Mouse (Mus musculus): ENCODE measurements around the gene Ormdl2. TPM values are rescaled to one million over a fixed set of nuclear protein-coding genes. Genes with fewer than 3 reads are reported as not detected.
"Not testable (repeated sequence)": the region's sequence is repeated elsewhere in the genome, so short reads cannot be mapped to it uniquely, and the experiment has no call there.

The Ormdl2 gene
- polyA plus RNA-seq, 1 experiment from 2014 or later: 54.5 TPM

DNA sequence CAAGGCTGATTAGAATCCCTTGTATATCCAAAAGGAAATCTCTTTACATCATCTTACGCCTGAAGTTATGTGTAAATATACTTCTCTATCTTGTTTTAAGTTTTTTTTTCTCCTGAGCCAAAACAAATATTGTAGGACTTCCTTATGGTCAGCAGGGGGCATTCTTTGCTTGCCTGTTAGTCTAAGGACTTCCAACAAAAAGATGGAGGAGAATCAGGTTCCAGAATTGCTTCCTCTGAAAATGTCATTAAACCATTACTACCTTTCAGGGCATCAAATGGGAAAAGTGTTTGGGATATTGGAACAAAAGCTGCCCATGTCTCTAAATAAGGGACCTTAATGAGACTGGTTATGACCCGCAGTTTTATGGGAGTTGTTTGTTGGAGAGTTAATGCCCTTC is 24.1 kb upstream of the Ormdl2 start:
- ATAC-seq (ENCODE audit: insufficient number of reproducible peaks, low FRiP score, low TSS enrichment, low read depth): no peak
- Histone ChIP-seq H3K27ac (replicated peaks; ENCODE audit: low read depth, low read length) (no peak overlapping the region), H3K36me3 (ENCODE audit: control insufficient read depth, insufficient read depth, low read length) (peaks cover 14% of the 10 kb centered on the region; the same call in 1 of the 2 replicates), H3K4me2 (ENCODE audit: low read depth, severe bottlenecking) (no peak overlapping the region), H3K4me1 (ENCODE audit: control insufficient read depth, insufficient read depth, low read length) (0 out of 2 replicates have a peak, but pooled peaks cover 5% of the 10 kb centered on the region), H3K27me3 (ENCODE audit: control insufficient read depth, insufficient read depth, low read length) (no peaks in the 10 kb centered on the region), H3K9ac (ENCODE audit: low read length) (no peak overlapping the region), H3K4me3 (ENCODE audit: low read depth, low read length) (no peak overlapping the region), H3K9me3 (ENCODE audit: control insufficient read depth, low read length) (no peaks in the 10 kb centered on the region)
- no peak for DNase-seq (ENCODE audit: low spot score)
- WGBS: 59% methylated on average over 2 of the region's 2 CpGs

GRCm38 (mm10) chr10:128843260-128843659 is 21.8 kb upstream of the Ormdl2 start:
- Histone ChIP-seq H3K9ac (ENCODE audit: low read length) (no peak overlapping the region), H3K4me2 (ENCODE audit: low read depth, severe bottlenecking) (no peak overlapping the region), H3K4me1 (ENCODE audit: control insufficient read depth, insufficient read depth, low read length) (0 out of 2 replicates have a peak, but pooled peaks cover 5% of the 10 kb centered on the region), H3K27ac (replicated peaks; ENCODE audit: low read depth, low read length) (no peak overlapping the region), H3K4me3 (ENCODE audit: low read depth, low read length) (no peak overlapping the region), H3K36me3 (ENCODE audit: control insufficient read depth, insufficient read depth, low read length) (peaks cover 7% of the 10 kb centered on the region; the same call in 1 of the 2 replicates), H3K9me3 (ENCODE audit: control insufficient read depth, low read length) (no peaks in the 10 kb centered on the region), H3K27me3 (ENCODE audit: control insufficient read depth, insufficient read depth, low read length) (no peaks in the 10 kb centered on the region)
- DNase-seq (ENCODE audit: low spot score) (no peak), ATAC-seq (ENCODE audit: insufficient number of reproducible peaks, low FRiP score, low TSS enrichment, low read depth) (no peak)
- 95% methylated on average over 5 of the region's 5 CpGs for WGBS

DNA sequence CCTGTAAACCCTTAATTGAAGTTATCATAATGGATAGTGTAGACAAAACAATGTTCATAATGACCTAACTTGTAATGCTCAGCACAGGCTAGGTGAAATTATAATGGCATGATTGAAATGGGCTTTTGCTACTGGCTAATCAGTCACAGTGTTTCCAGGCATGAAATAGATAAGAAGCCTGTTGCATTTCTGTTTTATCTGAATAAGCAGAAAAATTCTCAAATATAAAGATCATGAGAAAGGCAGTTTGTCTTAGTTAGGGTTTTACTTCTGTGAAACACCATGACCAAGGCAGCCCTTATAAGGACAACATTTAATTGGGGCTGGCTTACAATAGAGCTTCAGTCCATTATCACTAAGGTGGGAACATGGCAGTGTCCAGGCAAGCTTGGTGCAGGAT is 19.2 kb upstream of the Ormdl2 start:
- H3K9ac ChIP-seq (ENCODE audit: low read length): no peak overlapping the region
- 0 out of 2 replicates have a peak, but pooled peaks cover 5% of the 10 kb centered on the region for H3K4me1 ChIP-seq (ENCODE audit: control insufficient read depth, insufficient read depth, low read length)
- no peak overlapping the region for H3K4me2 ChIP-seq (ENCODE audit: low read depth, severe bottlenecking)
- ATAC-seq (ENCODE audit: insufficient number of reproducible peaks, low FRiP score, low TSS enrichment, low read depth) (no peak), DNase-seq (ENCODE audit: low spot score) (no peak)
- H3K36me3 ChIP-seq (ENCODE audit: control insufficient read depth, insufficient read depth, low read length): peaks cover 7% of the 10 kb centered on the region; the same call in 1 of the 2 replicates
- H3K27me3 ChIP-seq (ENCODE audit: control insufficient read depth, insufficient read depth, low read length): no peaks in the 10 kb centered on the region
- H3K27ac ChIP-seq (replicated peaks; ENCODE audit: low read depth, low read length): no peak overlapping the region
- H3K4me3 ChIP-seq (ENCODE audit: low read depth, low read length): no peak overlapping the region
- H3K9me3 ChIP-seq (ENCODE audit: control insufficient read depth, low read length): no peaks in the 10 kb centered on the region

DNA sequence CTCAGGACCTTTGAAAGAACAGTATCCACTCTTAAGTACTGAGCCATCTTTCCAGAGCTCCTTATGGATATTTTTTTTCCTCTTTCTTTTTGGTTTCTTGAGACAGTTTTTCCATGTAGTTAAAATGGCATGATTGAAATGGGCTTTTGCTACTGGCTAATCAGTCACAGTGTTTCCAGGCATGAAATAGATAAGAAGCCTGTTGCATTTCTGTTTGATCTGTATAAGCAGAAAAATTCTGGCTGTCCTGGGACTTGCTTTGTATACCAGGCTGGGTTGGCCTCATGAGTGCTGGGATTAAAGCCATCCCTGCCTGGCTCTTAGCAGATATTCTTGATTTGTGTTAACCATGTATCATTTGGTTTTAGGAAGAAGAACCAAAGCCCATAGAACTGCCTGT is 18.0 kb upstream of the Ormdl2 start:
- Histone ChIP-seq H3K4me2 (ENCODE audit: low read depth, severe bottlenecking) (no peak overlapping the region), H3K4me1 (ENCODE audit: control insufficient read depth, insufficient read depth, low read length) (no peaks in the 10 kb centered on the region), H3K27me3 (ENCODE audit: control insufficient read depth, insufficient read depth, low read length) (no peaks in the 10 kb centered on the region), H3K36me3 (ENCODE audit: control insufficient read depth, insufficient read depth, low read length) (peaks cover 11% of the 10 kb centered on the region; the same call in 1 of the 2 replicates), H3K4me3 (ENCODE audit: low read depth, low read length) (no peak overlapping the region), H3K27ac (replicated peaks; ENCODE audit: low read depth, low read length) (no peak overlapping the region), H3K9me3 (ENCODE audit: control insufficient read depth, low read length) (no peaks in the 10 kb centered on the region), H3K9ac (ENCODE audit: low read length) (no peak overlapping the region)
- ATAC-seq (ENCODE audit: insufficient number of reproducible peaks, low FRiP score, low TSS enrichment, low read depth) (no peak), DNase-seq (ENCODE audit: low spot score) (no peak)

GRCm38 (mm10) chr10:128837400-128837799 is 16.0 kb upstream of the Ormdl2 start:
- Histone ChIP-seq H3K27me3 (ENCODE audit: control insufficient read depth, insufficient read depth, low read length) (no peaks in the 10 kb centered on the region), H3K9ac (ENCODE audit: low read length) (no peak overlapping the region), H3K9me3 (ENCODE audit: control insufficient read depth, low read length) (no peaks in the 10 kb centered on the region), H3K27ac (replicated peaks; ENCODE audit: low read depth, low read length) (no peak overlapping the region), H3K4me3 (ENCODE audit: low read depth, low read length) (no peak overlapping the region), H3K4me2 (ENCODE audit: low read depth, severe bottlenecking) (no peak overlapping the region), H3K36me3 (ENCODE audit: control insufficient read depth, insufficient read depth, low read length) (peaks cover 19% of the 10 kb centered on the region; the same call in 1 of the 2 replicates), H3K4me1 (ENCODE audit: control insufficient read depth, insufficient read depth, low read length) (no peaks in the 10 kb centered on the region)
- DNase-seq (ENCODE audit: low spot score): no peak
- no peak for ATAC-seq (ENCODE audit: insufficient number of reproducible peaks, low FRiP score, low TSS enrichment, low read depth)

GRCm38 (mm10) chr10:128823821-128824220 is 2.4 kb upstream of the Ormdl2 start:
- no peak overlapping the region for H3K4me3 ChIP-seq (ENCODE audit: low read depth, low read length)
- WGBS: 97% methylated on average over 9 of the region's 9 CpGs
- no peak overlapping the region for H3K4me2 ChIP-seq (ENCODE audit: low read depth, severe bottlenecking)
- H3K27me3 ChIP-seq (ENCODE audit: control insufficient read depth, insufficient read depth, low read length): no peaks in the 10 kb centered on the region
- H3K4me1 ChIP-seq (ENCODE audit: control insufficient read depth, insufficient read depth, low read length): 0 out of 2 replicates have a peak, but pooled peaks cover 3% of the 10 kb centered on the region
- H3K9ac ChIP-seq (ENCODE audit: low read length): no peak overlapping the region
- H3K36me3 ChIP-seq (ENCODE audit: control insufficient read depth, insufficient read depth, low read length): peaks cover 2% of the 10 kb centered on the region; the same call in 1 of the 2 replicates
- no peaks in the 10 kb centered on the region for H3K9me3 ChIP-seq (ENCODE audit: control insufficient read depth, low read length)
- no peak for DNase-seq (ENCODE audit: low spot score)
- H3K27ac ChIP-seq (replicated peaks; ENCODE audit: low read depth, low read length): no peak overlapping the region
- ATAC-seq (ENCODE audit: insufficient number of reproducible peaks, low FRiP score, low TSS enrichment, low read depth): no peak

DNA sequence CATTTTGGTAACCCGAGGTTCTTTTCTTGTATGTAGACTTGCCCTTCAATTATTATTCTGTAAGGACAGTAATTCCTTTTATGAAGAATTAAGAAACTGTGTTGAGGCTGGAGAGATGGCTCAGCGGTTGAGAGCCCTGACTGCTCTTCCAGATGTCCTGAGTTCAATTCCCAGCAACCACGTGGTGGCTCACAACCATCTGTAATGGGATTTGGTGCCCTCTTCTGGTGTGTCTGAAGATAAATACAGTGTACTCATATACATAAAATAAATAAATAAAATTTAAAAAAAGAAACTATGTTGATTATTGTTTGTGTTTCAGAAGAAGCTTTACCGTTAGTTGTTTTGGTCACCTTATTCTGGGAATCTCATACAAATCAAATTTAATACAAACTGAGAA is 1.6 kb upstream of the Ormdl2 start:
- H3K27ac ChIP-seq (replicated peaks; ENCODE audit: low read depth, low read length); H3K9ac ChIP-seq (ENCODE audit: low read length); H3K9me3 ChIP-seq (ENCODE audit: control insufficient read depth, low read length); H3K27me3 ChIP-seq (ENCODE audit: control insufficient read depth, insufficient read depth, low read length); H3K36me3 ChIP-seq (ENCODE audit: control insufficient read depth, insufficient read depth, low read length); H3K4me1 ChIP-seq (ENCODE audit: control insufficient read depth, insufficient read depth, low read length); DNase-seq (ENCODE audit: low spot score); ATAC-seq (ENCODE audit: insufficient number of reproducible peaks, low FRiP score, low TSS enrichment, low read depth): not testable (repeated sequence)
- peak overlapping the region; percentile 91 for H3K4me3 ChIP-seq (ENCODE audit: low read depth, low read length)
- peak overlapping the region; percentile 75; the same call in 1 of the 2 replicates for H3K4me2 ChIP-seq (ENCODE audit: low read depth, severe bottlenecking)
- WGBS: 75% methylated on average over 4 of the region's 4 CpGs

GRCm38 (mm10) chr10:128822135-128822534 is 690 bp upstream of the Ormdl2 start:
- DNase-seq (ENCODE audit: low spot score) (no peak), ATAC-seq (ENCODE audit: insufficient number of reproducible peaks, low FRiP score, low TSS enrichment, low read depth) (peak; percentile 9; the same call in 1 of the 2 replicates)
- Histone ChIP-seq H3K4me1 (ENCODE audit: control insufficient read depth, insufficient read depth, low read length) (0 out of 2 replicates have a peak, but pooled peaks cover 3% of the 10 kb centered on the region), H3K9me3 (ENCODE audit: control insufficient read depth, low read length) (no peaks in the 10 kb centered on the region), H3K4me3 (ENCODE audit: low read depth, low read length) (peak overlapping the region; percentile 91), H3K36me3 (ENCODE audit: control insufficient read depth, insufficient read depth, low read length) (peaks cover 9% of the 10 kb centered on the region; the same call in 1 of the 2 replicates), H3K27ac (replicated peaks; ENCODE audit: low read depth, low read length) (no peak overlapping the region; the same call in 1 of the 2 replicates), H3K4me2 (ENCODE audit: low read depth, severe bottlenecking) (peak overlapping the region; percentile 75), H3K9ac (ENCODE audit: low read length) (peak overlapping the region; percentile 78), H3K27me3 (ENCODE audit: control insufficient read depth, insufficient read depth, low read length) (no peaks in the 10 kb centered on the region)
- WGBS: 4% methylated on average over 13 of the region's 13 CpGs

DNA sequence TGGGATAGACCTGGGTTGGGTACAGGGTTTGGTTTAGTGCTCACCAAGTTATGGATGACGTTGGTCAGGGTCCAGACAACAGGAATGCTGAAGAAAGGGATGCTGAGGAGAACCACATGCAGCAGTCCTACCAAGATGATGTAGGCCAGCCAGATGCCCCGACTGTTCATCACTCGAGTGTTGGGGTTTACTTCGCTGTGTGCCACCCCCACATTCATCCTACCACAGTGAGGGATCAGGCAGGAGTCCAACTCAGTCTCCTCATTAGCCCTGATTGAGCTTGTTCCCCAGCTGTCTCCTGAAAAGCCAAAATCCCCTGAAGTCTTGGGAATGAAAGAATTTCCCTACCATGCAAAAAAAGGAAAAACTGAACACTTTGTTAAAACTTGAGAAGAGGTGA is 1.2 kb downstream of the Ormdl2 start:
- no peak for DNase-seq (ENCODE audit: low spot score)
- no peak overlapping the region for H3K9ac ChIP-seq (ENCODE audit: low read length)
- no peak overlapping the region for H3K27ac ChIP-seq (replicated peaks; ENCODE audit: low read depth, low read length)
- no peak for ATAC-seq (ENCODE audit: insufficient number of reproducible peaks, low FRiP score, low TSS enrichment, low read depth)
- H3K4me1 ChIP-seq (ENCODE audit: control insufficient read depth, insufficient read depth, low read length): 0 out of 2 replicates have a peak, but pooled peaks cover 3% of the 10 kb centered on the region
- H3K27me3 ChIP-seq (ENCODE audit: control insufficient read depth, insufficient read depth, low read length): no peaks in the 10 kb centered on the region
- H3K4me2 ChIP-seq (ENCODE audit: low read depth, severe bottlenecking): no peak overlapping the region; the same call in 1 of the 2 replicates
- no peaks in the 10 kb centered on the region for H3K9me3 ChIP-seq (ENCODE audit: control insufficient read depth, low read length)
- H3K4me3 ChIP-seq (ENCODE audit: low read depth, low read length): no peak overlapping the region
- WGBS: 92% methylated on average over 4 of the region's 4 CpGs
- peaks cover 12% of the 10 kb centered on the region; the same call in 1 of the 2 replicates for H3K36me3 ChIP-seq (ENCODE audit: control insufficient read depth, insufficient read depth, low read length)

All from limb, embryonic 11.5 days (tissue).